Mouse (Mus musculus) mouse trophoblast stem cell (cell line): Measurements from ENCODE around the gene Slc12a9.

Source experiments
- in situ Hi-C, 2 experiments: fragments of 300-500 bp; cut with MseI, MboI; formaldehyde crosslinking; loops; 2 replicates in 1 of 2; 3 replicates in 1 of 2; pipeline ENCODE4 v1.15.1; 2025

Gene Slc12a9

GRCm38 (mm10) chr5:137333512-137334174 is at the start of gene Slc12a9:
Slc12a9 (minus strand) TSS chr5:137333597.
- in situ Hi-C loops: no loop called here

GRCm38 (mm10) chr5:137381152-137381551 is 47.8 kb upstream of the Slc12a9 start:
- in situ Hi-C loops: no loop called here

GRCm38 (mm10) chr5:137377603-137378002 is 44.2 kb upstream of the Slc12a9 start:
- in situ Hi-C loops: no loop called here

- in situ Hi-C loops: no loop called here
Measured at GRCm38 (mm10) chr5:137377176-137377575, 43.8 kb upstream of the Slc12a9 start.

- in situ Hi-C loops: no loop called here
Measured at GRCm38 (mm10) chr5:137376722-137377121, 43.3 kb upstream of the Slc12a9 start.

DNA sequence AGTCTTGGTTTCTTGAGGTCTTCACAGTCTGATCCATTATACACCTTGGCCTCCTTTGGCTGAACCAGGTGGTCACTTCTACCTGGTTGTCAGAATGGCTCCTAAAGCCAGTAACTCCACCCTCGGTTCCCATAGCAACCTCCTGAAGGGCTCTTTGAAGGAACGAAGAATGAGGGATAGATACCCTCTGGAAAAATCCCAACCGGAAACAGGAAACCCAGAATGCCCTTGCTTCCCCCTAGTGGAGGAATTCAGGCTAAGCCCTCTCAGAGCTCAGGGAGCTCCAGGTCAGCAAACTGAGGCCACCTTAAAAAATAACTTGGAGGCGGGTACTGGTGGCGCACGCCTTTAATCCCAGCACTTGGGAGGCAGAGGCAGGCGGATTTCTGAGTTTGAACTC is 42.8 kb upstream of the Slc12a9 start:
- in situ Hi-C loops: no loop called here

DNA sequence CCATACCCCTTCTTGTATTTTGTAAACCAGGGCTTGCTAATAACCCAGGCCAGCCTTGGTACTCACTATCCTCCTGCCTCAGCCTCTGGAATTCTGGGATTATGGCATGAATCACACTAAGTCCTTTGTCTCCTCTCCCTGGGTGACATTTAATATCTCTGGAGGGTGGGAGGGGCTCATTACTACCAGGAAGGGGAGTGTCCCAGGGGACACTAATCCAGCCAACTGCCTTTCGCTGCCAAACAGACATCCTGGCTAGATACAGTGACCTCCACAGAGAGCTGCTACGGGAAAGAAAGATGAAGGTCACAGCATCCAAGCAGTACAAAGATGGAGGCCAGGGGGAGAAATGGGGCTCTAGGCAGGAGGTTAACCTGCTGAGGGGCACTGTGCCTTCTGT is 42.2 kb upstream of the Slc12a9 start:
- in situ Hi-C loops: no loop called here

DNA sequence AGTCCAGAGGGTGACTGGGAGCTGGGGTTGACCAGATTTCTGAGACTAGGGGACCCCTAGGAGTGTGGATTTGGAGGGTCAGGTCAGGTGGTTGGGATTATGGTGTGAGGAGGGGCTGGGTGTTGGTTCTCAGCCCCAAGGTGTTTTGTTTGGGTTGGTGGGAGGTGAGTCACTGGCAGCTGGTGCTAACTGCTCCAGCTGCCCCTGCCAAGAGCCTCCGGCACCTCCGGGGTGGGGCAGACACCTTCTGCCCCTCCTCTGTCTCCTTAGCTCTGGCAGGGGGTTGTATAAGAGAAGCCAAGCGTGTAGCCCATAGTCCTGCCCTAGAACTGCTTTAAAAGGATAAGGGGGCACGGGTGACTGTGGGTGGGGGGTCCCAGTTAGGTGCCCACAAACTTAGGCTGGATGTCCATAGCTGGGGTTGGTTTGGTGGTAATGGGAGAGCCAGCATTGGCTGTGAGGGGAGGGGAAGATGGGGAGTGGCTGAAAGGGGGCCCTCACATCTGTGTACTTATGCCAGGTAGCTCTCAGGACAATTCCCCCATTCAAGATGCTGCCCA is 41.2 kb upstream of the Slc12a9 start:
- in situ Hi-C loops: no loop called here

DNA sequence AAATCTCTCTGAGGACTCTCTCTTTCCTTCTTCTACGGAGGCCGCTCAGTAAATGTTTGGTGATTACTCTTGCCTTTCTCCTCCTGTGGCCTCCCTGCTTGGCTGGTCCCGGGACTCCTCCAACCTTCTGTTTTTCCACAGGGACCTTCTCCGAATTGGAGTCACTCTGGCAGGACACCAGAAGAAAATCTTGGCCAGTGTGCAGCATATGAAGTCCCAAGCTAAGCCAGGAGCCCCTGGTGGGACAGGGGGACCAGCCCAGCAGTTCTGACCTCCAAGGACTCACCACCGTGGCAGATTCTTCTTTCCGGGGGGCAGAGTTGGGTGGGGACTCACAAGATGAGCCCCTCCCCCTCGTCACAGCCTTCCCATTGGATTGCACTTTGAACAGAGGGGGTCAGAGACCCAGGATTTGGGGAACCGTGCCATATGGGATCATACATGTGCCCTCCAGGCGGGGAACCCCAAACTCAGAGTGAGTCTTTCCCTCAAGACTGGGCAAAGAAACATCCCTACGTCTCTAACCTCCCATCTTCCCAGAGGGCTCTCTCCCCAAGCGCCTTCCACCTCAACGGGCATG is 40.1 kb upstream of the Slc12a9 start:
- in situ Hi-C loops: no loop called here

DNA sequence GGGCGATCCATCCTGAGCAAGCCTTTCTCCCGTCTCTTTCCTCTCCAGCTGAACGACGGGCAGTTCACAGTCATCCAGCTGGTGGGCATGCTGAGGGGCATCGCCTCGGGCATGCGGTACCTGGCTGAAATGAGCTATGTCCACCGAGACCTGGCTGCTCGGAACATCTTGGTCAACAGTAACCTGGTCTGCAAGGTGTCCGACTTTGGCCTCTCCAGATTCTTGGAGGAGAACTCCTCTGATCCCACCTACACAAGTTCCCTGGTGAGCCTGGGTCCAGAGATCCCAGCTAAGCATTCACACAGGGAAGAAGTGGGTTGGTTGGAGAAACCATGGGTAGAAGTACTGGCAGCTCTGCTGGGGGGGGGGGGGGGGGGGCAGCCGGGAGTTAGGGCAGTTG is 36.3 kb upstream of the Slc12a9 start:
- in situ Hi-C loops: no loop called here

DNA sequence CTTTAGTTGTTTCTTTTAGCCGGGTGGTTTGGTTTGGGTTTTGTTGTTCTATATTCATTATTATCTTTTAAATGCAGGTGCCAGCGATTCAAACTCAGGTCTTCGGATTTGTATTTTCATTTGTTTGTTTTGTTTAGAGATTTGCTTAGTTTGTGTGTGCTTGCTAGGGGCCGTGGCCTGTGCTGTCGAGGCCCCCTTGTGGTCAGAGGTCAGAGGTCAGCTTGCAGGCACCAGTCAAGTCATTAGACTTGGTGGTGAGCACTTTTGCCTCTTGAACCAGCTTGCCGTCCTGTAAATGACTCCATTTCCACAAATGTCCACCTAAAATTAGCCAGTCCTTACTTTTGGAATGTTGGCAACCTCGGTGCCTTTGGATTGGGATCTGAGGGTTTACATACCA is 25.0 kb upstream of the Slc12a9 start:
- in situ Hi-C loops: no loop called here

- in situ Hi-C loops: no loop called here
Measured at GRCm38 (mm10) chr5:137354091-137354490, 20.7 kb upstream of the Slc12a9 start.

GRCm38 (mm10) chr5:137352011-137352975 is 18.9 kb upstream of the Slc12a9 start:
- in situ Hi-C loops: no loop called here

GRCm38 (mm10) chr5:137351394-137351793 is 18.0 kb upstream of the Slc12a9 start:
- in situ Hi-C loops: no loop called here

DNA sequence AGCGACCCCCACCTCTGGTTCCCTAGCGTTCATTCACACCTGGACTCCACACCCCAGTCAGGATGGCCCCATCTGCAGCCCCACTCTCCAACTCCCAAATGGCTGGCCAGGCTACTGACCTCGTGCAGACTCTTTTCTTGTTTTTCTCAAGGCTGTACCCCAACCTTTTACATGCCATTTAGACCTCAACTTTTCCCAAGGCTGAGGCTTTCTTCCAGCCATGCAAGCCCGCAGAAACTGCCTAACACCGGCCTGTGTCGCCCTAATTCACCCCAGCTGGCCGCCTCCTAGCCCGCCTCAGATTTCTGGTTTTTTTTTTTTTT is 17.6 kb upstream of the Slc12a9 start:
- in situ Hi-C loops: no loop called here

DNA sequence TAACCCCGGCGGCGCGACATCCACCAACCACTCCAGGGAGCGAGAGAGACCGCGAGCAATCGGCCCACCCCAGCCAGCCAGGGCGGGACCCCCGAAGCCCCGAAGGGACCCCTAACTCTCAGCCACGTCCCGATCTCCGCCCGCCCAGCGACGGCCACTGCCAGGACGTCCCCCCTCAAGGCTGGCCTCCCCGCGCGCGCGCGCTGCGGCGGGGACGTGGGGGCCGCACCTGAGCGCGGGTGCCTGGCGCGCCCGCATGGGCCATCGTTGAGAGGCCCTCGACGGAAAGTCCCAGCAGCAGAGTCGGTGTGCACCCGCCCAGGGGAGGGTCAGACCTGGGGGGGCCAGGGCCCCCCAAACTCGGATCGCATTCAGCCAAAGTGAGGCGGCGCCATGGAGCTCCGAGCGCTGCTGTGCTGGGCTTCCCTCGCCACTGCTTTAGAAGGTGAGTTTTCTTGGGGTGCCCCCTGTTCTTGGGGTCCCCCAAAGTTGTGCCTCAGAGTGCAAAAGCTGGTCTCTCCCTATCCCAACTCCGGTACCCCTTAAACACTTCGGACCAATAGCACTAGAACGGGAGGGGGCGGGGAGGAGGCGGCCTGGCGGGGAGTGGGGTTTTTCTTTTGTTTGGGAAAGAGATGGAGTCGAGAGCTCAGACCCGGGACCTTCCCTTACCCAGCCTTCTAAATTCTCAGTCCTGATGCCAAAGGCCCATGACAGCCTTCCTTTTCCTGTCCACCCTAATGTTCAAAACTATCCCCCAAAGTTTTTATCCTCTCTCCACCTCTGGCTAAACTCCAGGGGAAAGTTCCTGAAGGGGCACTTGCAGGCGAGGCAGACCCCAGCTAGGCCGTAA is 17.0 kb upstream of the Slc12a9 start:
- in situ Hi-C loops: no loop called here

DNA sequence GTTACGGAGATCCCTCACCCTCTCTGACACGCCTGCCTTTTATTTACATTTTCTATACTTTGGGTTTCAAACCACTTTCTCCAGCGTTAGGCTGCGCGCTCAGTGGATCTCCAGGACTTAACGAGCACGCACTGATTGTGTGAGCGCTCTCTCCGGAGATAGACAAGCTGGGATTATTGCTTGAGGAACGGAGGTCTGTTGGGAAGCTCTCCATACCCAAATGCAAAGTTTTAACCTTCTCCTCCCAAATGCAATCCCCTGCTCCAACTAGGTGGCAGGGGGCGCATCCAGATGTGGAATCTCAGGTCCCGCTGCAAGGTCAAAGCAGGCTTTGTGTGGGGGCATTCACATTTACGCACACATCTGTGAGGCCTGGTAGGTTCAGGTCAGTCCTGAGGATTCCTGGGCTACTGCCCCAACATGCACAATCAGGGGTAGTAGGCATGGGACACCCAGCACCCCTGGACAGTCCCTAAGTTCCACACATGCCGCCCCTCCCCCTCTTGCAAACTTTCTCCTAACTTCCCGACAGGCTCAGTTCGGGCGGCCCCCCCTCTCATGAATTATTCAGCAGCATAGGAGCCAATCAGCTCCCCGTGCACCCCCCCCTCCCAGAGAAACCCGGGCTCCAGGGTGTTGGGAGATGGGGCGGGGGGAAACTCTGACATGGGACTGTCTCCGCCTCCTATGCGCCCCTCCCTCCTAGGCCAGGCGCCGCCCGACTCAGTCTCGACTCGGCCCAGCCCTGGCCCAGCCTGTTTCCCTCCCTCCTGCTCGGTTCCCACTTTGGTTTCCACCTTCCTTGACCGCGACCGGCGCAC is 16.2 kb upstream of the Slc12a9 start, which contains the start of gene Ephb4:
Gene Ephb4 (plus strand): TSS at position 726 of the 821 bp plus-strand sequence.
- in situ Hi-C loops: no loop called here

DNA sequence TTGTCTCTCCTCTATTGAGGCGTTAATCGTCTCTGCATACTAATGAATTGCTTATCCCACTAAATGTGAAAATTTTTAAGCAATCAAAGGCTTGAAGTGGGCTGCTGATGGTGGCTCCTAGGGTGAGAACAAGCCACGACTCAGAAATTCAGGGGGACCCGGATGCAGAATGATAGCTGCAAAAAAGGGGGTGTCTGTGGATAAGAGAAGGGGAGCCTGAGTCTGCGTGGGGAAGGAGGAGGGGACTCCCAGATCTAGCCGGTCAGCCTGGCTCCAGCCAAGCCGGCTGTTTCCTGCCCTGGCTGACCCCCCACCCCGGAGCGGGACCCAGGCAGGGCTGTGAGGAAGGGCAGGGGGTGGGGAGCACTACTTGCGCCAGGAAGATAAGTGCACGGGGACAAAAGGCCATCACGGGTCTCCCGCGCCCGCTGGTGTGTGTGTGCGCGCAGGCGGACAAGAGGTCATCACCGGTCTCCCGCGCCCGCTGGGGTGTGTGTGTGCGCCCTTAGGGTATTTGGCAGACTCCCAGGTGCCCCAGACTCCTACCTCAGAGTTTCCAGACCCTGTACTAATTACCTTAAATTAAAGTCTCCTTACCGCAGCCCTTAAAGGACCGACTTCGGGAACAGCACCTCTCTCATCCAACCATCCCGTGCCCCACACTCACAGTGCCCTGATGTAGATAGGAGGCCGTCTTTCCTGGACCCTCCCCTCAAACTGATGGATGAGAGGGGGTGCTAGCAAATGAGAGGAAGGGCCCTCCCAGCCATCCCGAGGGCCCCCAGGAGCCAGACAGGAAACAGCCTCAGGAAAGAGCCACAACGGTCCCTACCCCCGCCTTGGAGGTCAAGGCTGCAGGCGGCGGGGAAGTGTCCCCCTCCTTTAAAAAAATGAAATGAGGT is 15.3 kb upstream of the Slc12a9 start:
- in situ Hi-C loops: no loop called here

- in situ Hi-C loops: no loop called here
Measured at GRCm38 (mm10) chr5:137347856-137348255, 14.5 kb upstream of the Slc12a9 start.
